Comparison of ENCODE assay signal across 10 mouse cellular contexts in genomic region chr8:123444131-123444530, GRCm38 (mm10). TPM values are rescaled to one million over a fixed set of nuclear protein-coding genes. Genes with fewer than 3 reads are reported as not detected.
DNase-seq lines count a peak whose midpoint lies in the region; ATAC-seq and TF ChIP-seq lines count a peak whose summit lies in the region.
"Had no signal": no experiment of that assay in that cellular context is flagged by ENCODE, and none has a peak within 500 bp of the region (broad histone marks: within the 10 kb centered on the region; RNA-seq: fewer than 3 reads in every experiment).

No protein-coding gene starts in this region.

- 8% methylated on average over 6 of the region's 6 CpGs for WGBS in bone marrow, adult 2 months
- WGBS in hindbrain, embryonic 15.5 days, result 90% methylated on average over 6 of the region's 6 CpGs
- 91% methylated on average over 6 of the region's 6 CpGs for WGBS in midbrain, embryonic 14.5 days

- H3K9ac ChIP-seq in hindbrain, embryonic 15.5 days, result no peak overlapping the region
- peak overlapping the region; percentile 80; the same call in 1 of the 2 replicates for H3K9ac ChIP-seq in midbrain, embryonic 14.5 days (replicated peaks; ENCODE audit: low read length)

- H3K9me3 ChIP-seq in hindbrain, embryonic 15.5 days, result no peaks in the 10 kb centered on the region
- no peaks in the 10 kb centered on the region for H3K9me3 ChIP-seq in midbrain, embryonic 14.5 days (ENCODE audit: control insufficient read depth, low read length)

- peaks cover 7% of the 10 kb centered on the region; the same call in 1 of the 2 replicates for H3K36me3 ChIP-seq in hindbrain, embryonic 15.5 days
- H3K36me3 ChIP-seq in midbrain, embryonic 14.5 days (ENCODE audit: control insufficient read depth, insufficient read depth, low read length), result peaks cover 5% of the 10 kb centered on the region; the same call in 1 of the 2 replicates

- H3K27me3 ChIP-seq in hindbrain, embryonic 15.5 days, result no peaks in the 10 kb centered on the region
- no peaks in the 10 kb centered on the region for H3K27me3 ChIP-seq in midbrain, embryonic 14.5 days (ENCODE audit: control insufficient read depth, insufficient read depth, low read length)

- peak overlapping the region; percentile 68 for H3K4me2 ChIP-seq in hindbrain, embryonic 15.5 days
- peak overlapping the region; percentile 65 for H3K4me2 ChIP-seq in midbrain, embryonic 14.5 days (ENCODE audit: low read length)

- peak; percentile 14 for DNase-seq in kidney, adult 18-20 months
- DNase-seq in kidney, postnatal 4 days, result no peak
- no peak for DNase-seq in midbrain, embryonic 14.5 days
- no peak for DNase-seq in spleen, postnatal 36 days (ENCODE audit: low spot score in 2 of 2)
- DNase-seq in MN1 (ENCODE audit: low spot score), result no peak
- DNase-seq: cerebellum, adult 8-10 months had no signal

- TF ChIP-seq CTCF in bone marrow, adult 2 months (IDR thresholded peaks at IDR 0.05; ENCODE audit: control insufficient read depth, insufficient read depth, low read length), result no peak

- H3K27ac ChIP-seq in bone marrow, adult 2 months (ENCODE audit: control insufficient read depth, insufficient read depth, low read depth, low read length, poor library complexity), result peak overlapping the region; percentile 76
- no peak overlapping the region for H3K27ac ChIP-seq in hindbrain, embryonic 15.5 days (replicated peaks)
- no peak overlapping the region for H3K27ac ChIP-seq in midbrain, embryonic 14.5 days (replicated peaks; ENCODE audit: low read depth, low read length)

- peaks cover 2% of the 10 kb centered on the region; the same call in 1 of the 2 replicates for H3K4me1 ChIP-seq in bone marrow, adult 2 months (ENCODE audit: control insufficient read depth, insufficient read depth, low read length)
- peaks cover 18% of the 10 kb centered on the region for H3K4me1 ChIP-seq in hindbrain, embryonic 15.5 days (replicated peaks)
- peaks cover 8% of the 10 kb centered on the region; the same call in 1 of the 2 replicates for H3K4me1 ChIP-seq in midbrain, embryonic 14.5 days (ENCODE audit: control insufficient read depth, insufficient read depth, low read length)

- H3K4me3 ChIP-seq in bone marrow, adult 2 months (replicated peaks; ENCODE audit: control insufficient read depth, low read depth, low read length), result peak overlapping the region; percentile 19
- peak overlapping the region; percentile 83 for H3K4me3 ChIP-seq in hindbrain, embryonic 15.5 days
- peak overlapping the region; percentile 62; the same call in 1 of the 2 replicates for H3K4me3 ChIP-seq in midbrain, embryonic 14.5 days (replicated peaks; ENCODE audit: low read depth, low read length)

- no peak for ATAC-seq in hindbrain, embryonic 15.5 days (ENCODE audit: low FRiP score, low read depth)
- no peak for ATAC-seq in midbrain, embryonic 14.5 days (ENCODE audit: low FRiP score, low TSS enrichment)
- ATAC-seq in inflammation-experienced regulatory T-cells, adult 6 months, result no peak

- no peak for TF ChIP-seq POLR2A in bone marrow, adult 2 months (IDR thresholded peaks at IDR 0.05; ENCODE audit: borderline replicate concordance, control insufficient read depth, low read depth, low read length)

RNA-seq across cellular contexts. Expression of gene Def8, which starts 20.8 kb away (rescaled TPM):
- 10.3 and 16.7 TPM in 2 replicates for polyA plus RNA-seq in bone marrow, adult 2 months (2011; ENCODE audit: insufficient read depth, insufficient read length, low replicate concordance, missing spikeins)
- polyA plus RNA-seq in hindbrain, embryonic 15.5 days (2015; fragmentation: Nextera tagmentation; extraction: Ambion mirVana), result 48.6 and 51.6 TPM in 2 replicates
- polyA plus RNA-seq in midbrain, embryonic 14.5 days (2014; fragmentation: Nextera tagmentation; extraction: Ambion mirVana), result 42.0 and 48.2 TPM in 2 replicates
- 1 to 10 TPM; 7.7 to 7.9 (median 7.8) TPM for polyA plus RNA-seq in inflammation-experienced regulatory T-cells, adult 6 months (2017; shearing (Covaris generic))

RNA-seq across cellular contexts. Expression of gene Tubb3, which starts 32.9 kb away (rescaled TPM):
- 0.56 and 1.4 TPM in 2 replicates for polyA plus RNA-seq in bone marrow, adult 2 months (2011; ENCODE audit: insufficient read depth, insufficient read length, low replicate concordance, missing spikeins)
- 1,757 and 1,788 TPM in 2 replicates for polyA plus RNA-seq in hindbrain, embryonic 15.5 days (2015; fragmentation: Nextera tagmentation; extraction: Ambion mirVana)
- 2,028 and 2,035 TPM in 2 replicates for polyA plus RNA-seq in midbrain, embryonic 14.5 days (2014; fragmentation: Nextera tagmentation; extraction: Ambion mirVana)
- polyA plus RNA-seq in inflammation-experienced regulatory T-cells, adult 6 months (2017; shearing (Covaris generic)), result 1 to 10 TPM in 1 of 3 experiments, under 1 TPM in 1, not detected in 1; 0.30 to 2.0 TPM

RNA-seq across cellular contexts. Expression of gene Afg3l1, which starts 33.6 kb away (rescaled TPM):
- polyA plus RNA-seq in bone marrow, adult 2 months (2011; ENCODE audit: insufficient read depth, insufficient read length, low replicate concordance, missing spikeins), result 12.3 and 22.8 TPM in 2 replicates
- 49.9 and 52.9 TPM in 2 replicates for polyA plus RNA-seq in hindbrain, embryonic 15.5 days (2015; fragmentation: Nextera tagmentation; extraction: Ambion mirVana)
- polyA plus RNA-seq in midbrain, embryonic 14.5 days (2014; fragmentation: Nextera tagmentation; extraction: Ambion mirVana), result 33.6 and 37.0 TPM in 2 replicates
- polyA plus RNA-seq in inflammation-experienced regulatory T-cells, adult 6 months (2017; shearing (Covaris generic)), result 10 to 100 TPM; 32.6 to 47.7 (median 36.1) TPM

RNA-seq across cellular contexts. Expression of gene Mc1r, which starts 37.2 kb away (rescaled TPM):
- 0.36 and 0.70 TPM in 2 replicates for polyA plus RNA-seq in bone marrow, adult 2 months (2011; ENCODE audit: insufficient read depth, insufficient read length, low replicate concordance, missing spikeins)
- polyA plus RNA-seq in hindbrain, embryonic 15.5 days (2015; fragmentation: Nextera tagmentation; extraction: Ambion mirVana), result 0.06 and 0.16 TPM in 2 replicates
- 0.24 and 0.28 TPM in 2 replicates for polyA plus RNA-seq in midbrain, embryonic 14.5 days (2014; fragmentation: Nextera tagmentation; extraction: Ambion mirVana)
- polyA plus RNA-seq in inflammation-experienced regulatory T-cells, adult 6 months (2017; shearing (Covaris generic)), result not detected
- polyA plus RNA-seq: spleen, adult 2 months had no signal

Comparison
In these comparisons a context has a peak if more than half of its experiments do, and no peak if none do; other contexts are left out.
1. H3K4me3 ChIP-seq: peak in every context shown above with its lines; median percentile 83 in hindbrain, embryonic 15.5 days; 62 in midbrain, embryonic 14.5 days; 19 in bone marrow, adult 2 months.
2. RNA of gene Tubb3, which starts 32.9 kb away (polyA plus RNA-seq): 2,028 to 2,035 TPM in midbrain, embryonic 14.5 days and 1,757 to 1,788 TPM in hindbrain, embryonic 15.5 days; 0.56 to 1.4 TPM in bone marrow, adult 2 months and 0.30 to 2.0 TPM in inflammation-experienced regulatory T-cells, adult 6 months; every median in the first group is over 100 times any median in the second.